In genomic region chr9:75563176-75563575, GRCm38 (mm10) we compare ENCODE assay signal across 1 mouse cellular context.
TF ChIP-seq lines count a peak whose summit lies in the region.

No protein-coding gene starts in this region.

TF ChIP-seq in MEL, 35 proteins besides CTCF, POLR2A, EP300 and RAD21 (continued from another document):
- no peak for TF ChIP-seq UBTF (IDR thresholded peaks at IDR 0.05; ENCODE audit: borderline replicate concordance, insufficient read depth, low read depth, low read length)
